Mouse (Mus musculus) 3T3-L1 (cell line): Measurements from ENCODE around the gene Anapc16.
A peak's percentile ranks its signal among the peaks of the same experiment; 100 is the strongest.

ENCODE experiments used
- DNase-seq: peaks from one replicate; pipeline ENCODE4 v3.0.0-alpha.2; 2015; ENCODE audit warnings: low read depth, low spot score

Anapc16 gene

DNA sequence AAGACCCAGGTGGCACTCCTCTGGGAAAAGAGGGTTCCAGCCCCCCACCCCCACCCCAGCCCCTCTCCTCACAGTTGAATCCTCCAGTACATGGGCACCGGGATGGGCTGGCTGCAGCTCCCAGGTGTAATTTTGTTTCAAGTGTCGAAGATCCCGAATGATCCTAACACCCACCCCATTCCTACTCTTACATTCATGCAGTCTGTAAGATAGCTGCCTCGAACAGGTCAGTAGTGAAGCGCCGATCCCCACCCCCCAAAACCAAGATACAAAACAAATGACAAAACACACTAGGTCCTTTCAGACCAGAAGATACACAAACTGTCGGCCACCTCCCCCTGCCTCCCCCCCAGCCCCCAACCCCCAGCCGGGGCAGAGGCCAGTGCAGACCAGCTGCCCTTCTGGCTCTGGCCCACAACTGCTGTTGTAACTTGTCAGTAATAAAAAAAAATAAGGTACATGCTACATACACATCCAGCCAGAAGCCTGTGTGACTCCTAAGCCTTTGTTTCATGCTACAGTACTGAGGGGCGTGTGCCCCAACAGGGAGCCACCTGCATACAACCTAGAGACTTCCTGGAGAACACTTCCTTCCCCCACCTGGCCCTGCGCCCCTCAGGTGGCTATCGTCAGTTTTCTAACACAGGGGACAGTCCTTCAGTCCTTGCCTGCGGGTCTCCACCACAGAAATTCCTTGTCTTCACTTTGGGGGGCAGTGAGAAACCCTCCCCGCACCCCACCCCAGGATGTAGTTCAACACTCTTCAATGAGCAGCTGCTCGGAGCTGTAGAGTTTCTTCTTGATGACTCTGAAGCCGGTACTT is 52.9 kb downstream of the Anapc16 start:
- no peak for DNase-seq

DNA sequence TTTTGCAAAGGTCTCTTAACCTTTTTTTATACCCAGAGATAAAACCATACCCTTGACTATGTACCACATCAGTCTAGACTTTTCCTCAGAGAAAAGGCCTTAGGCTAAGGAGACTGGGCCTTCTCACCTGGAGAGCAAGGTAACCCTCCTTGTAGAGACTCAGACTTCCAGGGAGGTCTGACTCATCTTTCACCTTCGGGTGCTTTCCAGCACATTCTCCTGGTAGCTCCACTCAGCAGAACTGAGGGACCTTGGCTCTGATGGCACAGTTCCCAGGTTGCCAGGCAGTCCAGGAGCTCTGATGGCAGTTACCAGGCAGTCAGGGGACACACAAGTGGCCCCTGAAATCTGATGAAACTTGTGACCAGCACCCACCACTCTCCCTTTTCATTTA is 53.7 kb downstream of the Anapc16 start:
- DNase-seq: peak; percentile 66

DNA sequence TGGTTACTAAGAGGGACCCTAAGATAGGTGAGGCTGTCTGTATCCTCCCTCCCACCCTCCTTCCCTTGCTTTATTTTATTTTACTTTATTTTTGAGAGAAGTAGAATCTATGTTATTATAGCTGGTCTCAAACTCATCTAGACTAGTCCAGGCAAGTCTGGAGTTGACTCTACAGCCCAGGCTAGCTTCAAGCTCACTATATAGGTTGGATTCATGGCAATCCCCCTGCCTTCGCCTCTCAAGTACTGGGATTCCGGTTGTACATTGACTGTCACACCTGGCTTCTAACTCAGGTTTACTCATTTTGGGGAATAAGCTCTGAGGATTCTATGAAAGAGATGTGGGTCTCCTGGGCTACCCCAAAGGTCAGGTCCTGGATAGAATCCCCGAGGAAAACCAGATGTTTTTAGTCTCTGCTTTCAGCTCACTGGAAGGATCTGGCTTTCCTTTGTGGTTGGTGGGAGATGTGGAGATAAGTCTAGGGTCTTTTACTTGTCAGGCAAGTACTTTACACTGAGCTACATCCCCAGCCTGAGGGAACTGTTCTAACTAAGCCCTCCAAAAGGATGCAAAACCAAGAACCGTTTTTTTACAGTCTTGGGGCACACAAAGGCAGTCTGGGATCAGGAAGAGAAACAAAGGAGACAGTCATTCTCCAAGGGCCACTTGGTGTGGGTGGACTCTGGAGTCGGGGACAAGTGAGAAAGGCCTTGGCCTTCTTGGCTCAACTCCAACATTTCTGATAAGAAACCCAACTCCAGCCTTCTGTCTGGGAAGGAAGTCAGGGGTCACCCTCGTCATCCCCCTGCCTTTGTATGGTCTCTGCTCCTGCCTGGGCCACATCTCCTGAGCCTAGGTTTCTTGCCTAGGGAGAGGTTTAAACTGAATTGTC is 54.3 kb downstream of the Anapc16 start:
- peak; percentile 73 for DNase-seq

DNA sequence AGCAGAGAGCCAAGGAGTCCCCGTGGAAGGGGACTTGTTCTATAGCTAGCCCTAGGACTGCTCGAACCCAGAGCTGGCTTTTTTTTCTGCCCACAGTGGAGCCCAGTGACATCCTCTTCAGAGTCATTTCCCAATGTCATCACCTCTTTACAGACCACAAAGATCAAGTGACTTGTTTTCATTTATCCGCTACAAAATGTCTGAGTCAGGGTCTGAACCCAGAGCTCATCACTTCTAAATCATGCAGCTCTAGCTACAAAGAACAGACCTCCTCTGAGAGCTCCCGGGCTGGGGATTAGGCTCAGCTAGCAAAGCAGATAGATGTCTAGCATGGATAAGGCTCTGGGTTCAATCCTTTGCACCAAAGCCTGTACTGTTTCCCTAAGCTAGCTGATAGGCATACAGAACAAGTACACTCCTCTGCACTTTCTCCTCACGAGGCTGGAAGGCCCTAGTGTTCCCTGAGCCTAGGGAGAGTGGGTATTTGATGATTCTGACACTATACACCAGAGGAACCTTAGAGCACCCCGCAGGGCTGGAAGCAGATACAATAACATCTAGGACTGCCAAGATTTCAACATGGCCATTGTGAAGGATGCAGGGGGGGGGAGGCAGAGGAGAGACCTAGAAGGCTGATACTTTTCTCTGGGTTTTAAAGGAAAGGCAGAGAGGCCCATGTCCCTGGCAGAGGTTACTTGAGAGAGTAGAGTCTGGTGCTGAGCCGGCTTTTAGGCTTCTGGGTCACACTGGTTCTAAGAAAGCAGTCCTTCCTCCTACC is 55.5 kb downstream of the Anapc16 start:
- peak; percentile 72 for DNase-seq

DNA sequence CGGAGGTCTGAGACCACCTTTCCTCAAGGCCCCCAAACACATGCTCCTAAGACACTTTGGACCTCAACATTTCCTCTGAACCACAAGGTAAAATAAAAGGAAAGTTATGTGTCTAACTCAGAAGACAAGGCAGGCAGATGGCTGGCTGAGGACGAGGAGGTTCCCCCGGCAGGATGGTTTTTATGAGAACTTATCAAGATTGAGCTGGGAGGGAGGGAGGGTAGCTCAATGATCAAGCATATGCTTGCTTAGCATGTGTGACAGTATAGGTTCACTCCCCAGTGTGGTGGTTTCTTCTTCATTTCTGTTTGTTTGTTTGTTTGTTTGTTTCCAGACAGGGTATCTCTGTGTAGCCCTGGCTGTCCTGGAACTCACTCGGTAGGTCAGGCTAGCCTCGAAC is 56.6 kb downstream of the Anapc16 start:
- DNase-seq: no peak

DNA sequence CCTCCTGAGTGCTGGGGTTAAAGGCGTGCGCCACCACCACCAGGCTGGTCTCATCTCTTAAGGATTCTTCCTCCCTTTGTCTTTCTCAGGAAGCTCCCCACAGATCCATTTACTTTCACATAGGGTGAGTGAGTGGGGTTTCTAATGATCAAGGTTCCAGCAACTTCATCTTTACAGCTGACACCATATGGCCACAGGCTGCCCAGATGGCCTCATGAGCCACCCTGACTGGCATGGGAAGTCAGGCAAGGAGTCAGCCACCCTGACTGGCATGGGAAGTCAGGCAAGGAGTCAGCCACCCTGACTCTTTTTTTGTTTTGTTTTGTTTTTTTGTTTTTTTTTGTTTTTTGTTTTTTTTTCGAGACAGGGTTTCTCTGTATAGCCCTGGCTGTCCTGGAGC is 57.5 kb downstream of the Anapc16 start:
- DNase-seq: no peak

DNA sequence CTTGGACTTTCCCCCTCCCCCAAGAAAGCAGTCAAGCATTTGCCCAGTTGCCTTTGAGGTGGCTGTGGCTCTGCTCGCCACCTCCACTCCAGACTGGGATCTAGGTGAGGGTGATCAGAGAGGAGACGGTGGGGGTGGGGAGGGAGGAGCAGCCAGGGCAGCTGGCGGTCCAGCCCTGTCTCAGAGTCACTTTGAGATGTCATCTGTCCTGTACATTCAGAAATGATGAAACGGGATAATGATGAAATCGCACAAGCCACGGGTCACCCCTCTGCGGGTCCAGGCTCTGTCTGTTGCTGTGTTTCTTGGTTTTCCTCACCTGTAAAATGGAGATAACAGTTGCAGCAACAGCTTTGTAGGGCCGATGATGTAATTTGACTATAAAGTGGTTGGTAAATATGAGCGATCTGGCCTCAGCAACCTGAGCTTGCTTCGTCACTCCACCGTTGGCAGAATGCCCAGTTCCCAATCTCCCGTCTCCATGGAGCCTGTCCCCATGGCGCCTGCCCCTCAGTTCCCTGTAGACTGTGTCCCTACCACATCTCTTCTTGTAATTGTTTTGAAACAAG is 59.4 kb downstream of the Anapc16 start:
- peak; percentile 80 for DNase-seq

DNA sequence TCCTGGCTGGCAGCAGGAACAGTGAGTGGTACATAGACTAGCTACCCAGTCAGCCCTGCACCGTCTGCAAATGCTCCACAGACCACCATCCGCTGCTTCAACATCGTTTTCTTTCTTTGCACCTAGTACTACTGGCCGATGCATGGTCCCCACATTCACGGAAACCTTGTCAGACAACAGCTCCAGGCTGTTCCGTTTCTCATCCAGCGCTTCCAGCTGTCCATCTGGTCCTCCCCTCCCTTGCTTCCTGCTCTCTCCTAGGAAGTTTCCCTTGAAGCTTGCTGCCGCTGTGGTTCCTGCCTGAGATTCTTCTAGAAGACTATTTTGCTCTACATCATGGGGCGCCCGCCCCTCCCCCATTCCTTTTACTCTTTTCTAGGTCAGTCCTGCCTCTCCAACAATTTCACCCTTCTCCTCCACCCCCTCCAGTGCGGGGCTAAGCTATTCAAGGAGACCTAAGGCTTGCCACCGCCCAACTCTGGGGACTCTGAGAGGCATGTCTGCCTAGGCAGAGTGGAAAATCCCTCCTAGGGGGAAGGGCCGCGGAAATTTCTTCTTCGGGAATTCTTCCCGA is 60.0 kb downstream of the Anapc16 start:
- DNase-seq: no peak

DNA sequence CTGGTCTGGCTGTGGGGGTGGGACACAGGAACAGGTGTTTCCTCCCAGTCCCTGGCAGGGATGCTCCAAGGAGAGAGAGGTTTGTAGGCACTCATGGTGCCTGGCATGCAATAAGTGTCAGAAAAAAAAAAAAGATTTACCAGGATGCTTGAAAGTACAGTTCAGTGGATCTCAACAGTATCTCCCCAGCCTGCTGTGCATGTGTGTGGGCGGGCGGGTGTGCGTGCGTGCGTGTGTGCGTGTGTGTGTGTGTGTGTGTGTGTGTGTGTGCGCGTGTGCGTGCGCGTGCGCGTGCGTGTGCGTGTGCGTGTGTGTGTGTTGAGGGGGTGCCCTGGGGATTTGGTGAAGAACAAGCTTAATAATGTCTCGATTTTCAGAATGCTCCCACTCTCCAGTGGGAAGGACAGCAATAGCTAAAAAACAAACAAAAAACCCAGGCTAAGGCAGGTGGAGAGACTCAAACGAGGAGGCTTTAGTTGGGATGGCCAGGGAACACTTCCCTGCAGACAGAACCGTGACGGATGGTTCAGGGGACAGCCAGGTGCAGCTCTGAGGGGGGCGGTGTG is 60.6 kb downstream of the Anapc16 start:
- DNase-seq: no peak

DNA sequence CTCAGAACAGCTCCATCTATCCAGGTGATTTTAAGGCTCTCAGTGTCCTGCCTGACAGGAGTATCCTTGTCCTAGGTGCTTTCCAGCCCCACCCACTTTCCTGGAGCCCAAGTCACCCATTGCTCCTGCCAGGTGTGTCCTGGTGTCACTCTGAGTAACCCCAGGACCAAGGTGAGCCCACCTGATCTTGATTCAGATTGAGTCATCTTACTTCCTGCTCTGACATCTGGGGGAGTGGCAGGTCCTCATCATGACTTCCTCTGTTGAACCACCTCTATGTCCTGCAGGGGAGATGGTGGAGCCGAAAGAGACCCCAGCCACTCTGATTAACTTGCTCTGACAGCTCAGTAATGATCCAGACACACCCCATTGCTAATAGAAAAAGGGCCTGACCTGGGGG is 63.9 kb downstream of the Anapc16 start:
- DNase-seq: no peak

DNA sequence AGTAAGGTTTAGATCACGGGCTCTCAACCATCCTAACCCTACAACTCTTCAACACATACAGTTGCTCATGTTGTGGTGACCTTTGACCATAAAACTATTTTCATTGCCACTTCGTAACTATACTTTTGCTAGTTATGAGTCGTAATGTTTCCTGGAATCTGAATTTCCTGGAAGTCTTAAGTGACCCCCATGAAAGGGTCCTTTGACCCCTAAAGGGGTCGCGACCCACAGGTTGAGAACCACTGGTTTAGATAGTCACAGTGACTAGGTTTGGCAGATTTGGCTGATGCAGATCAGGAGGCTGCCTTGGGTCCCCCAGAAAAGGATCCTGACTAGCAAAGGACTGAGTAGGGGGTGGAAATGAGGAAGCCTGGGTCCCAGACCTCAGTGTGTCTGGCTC is 64.3 kb downstream of the Anapc16 start:
- DNase-seq: no peak
